Mouse (Mus musculus) heart, postnatal 0 days (tissue): Measurements from ENCODE around the gene Gabrd.

Experiments used
- CTCF ChIP-seq: IDR thresholded peaks from 2 replicates; pipeline ENCODE4 v1.5.1; 2016; ENCODE audit warnings: antibody characterized with exemption, control low read depth, low read depth
- EP300 ChIP-seq: IDR thresholded peaks from 2 replicates; pipeline ENCODE4 v1.6.1; 2016; ENCODE audit warnings: antibody characterized with exemption, low read depth

- no peak for TF ChIP-seq CTCF
- no peak for TF ChIP-seq EP300
Measured at GRCm38 (mm10) chr4:155395471-155395870, 2.4 kb downstream of the Gabrd start.
